Mouse (Mus musculus): ENCODE data around the gene Git1. TPM values are rescaled to one million over a fixed set of nuclear protein-coding genes. Genes with fewer than 3 reads are reported as not detected.

Git1 gene
- polyA plus RNA-seq, 1 experiment from 2014 or later = 9.3 TPM

DNA sequence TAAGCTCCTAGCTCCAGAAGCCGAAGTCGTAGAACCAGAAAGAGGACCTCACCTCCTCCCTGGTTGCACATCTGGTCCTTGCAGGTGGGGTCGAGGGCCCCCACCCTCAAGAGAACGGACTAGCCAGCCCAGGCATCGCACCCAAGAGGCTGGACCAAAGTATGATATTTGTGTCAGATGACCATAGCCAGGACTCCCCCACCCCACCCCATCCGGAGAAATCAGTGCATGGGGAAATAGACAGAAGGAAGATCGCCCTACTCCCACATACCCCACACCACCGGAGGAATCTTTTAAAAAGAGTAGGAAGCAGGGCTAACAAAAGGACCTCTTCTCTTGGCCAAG, 30.3 kb upstream of the Git1 start:
- peaks cover 63% of the 10 kb centered on the region for H3K4me1 ChIP-seq (replicated peaks)
- WGBS = 37% methylated on average over 8 of the region's 8 CpGs
- peak overlapping the region; percentile 87 for H3K27ac ChIP-seq (ENCODE audit: poor library complexity, severe bottlenecking)
- H3K4me2 ChIP-seq = peak overlapping the region; percentile 81
- ATAC-seq (ENCODE audit: insufficient number of reproducible peaks, low FRiP score) = no peak
- peaks cover 9% of the 10 kb centered on the region for H3K36me3 ChIP-seq
- H3K27me3 ChIP-seq (replicated peaks) = peaks cover 34% of the 10 kb centered on the region
- H3K4me3 ChIP-seq = peak overlapping the region; percentile 54
- no peaks in the 10 kb centered on the region for H3K9me3 ChIP-seq (replicated peaks)
- peak overlapping the region; percentile 71 for H3K9ac ChIP-seq

DNA sequence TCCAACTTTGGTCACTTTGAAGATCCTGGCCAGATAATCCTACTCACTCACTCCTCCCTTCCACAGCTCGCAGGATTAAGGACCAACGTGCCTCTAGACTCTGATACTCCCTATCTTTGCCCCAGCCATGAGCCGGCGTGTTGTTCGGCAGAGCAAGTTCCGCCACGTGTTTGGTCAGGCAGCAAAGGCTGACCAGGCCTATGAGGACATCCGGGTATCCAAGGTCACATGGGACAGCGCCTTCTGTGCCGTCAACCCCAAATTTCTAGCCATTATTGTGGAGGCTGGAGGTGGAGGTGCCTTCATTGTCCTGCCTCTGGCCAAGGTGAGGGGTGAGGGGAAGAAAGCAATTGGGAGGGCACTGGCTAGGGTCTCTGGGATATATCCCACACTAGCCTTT, 29.6 kb upstream of the Git1 start:
- Histone ChIP-seq H3K4me1 (replicated peaks) (peaks cover 63% of the 10 kb centered on the region), H3K4me2 (peak overlapping the region; percentile 81), H3K36me3 (peaks cover 6% of the 10 kb centered on the region; the same call in 1 of the 2 replicates), H3K9me3 (replicated peaks) (no peaks in the 10 kb centered on the region), H3K27ac (ENCODE audit: poor library complexity, severe bottlenecking) (peak overlapping the region; percentile 87), H3K27me3 (replicated peaks) (peaks cover 40% of the 10 kb centered on the region), H3K9ac (no peak overlapping the region), H3K4me3 (no peak overlapping the region)
- ATAC-seq (ENCODE audit: insufficient number of reproducible peaks, low FRiP score) = no peak
- 61% methylated on average over 10 of the region's 10 CpGs for WGBS

DNA sequence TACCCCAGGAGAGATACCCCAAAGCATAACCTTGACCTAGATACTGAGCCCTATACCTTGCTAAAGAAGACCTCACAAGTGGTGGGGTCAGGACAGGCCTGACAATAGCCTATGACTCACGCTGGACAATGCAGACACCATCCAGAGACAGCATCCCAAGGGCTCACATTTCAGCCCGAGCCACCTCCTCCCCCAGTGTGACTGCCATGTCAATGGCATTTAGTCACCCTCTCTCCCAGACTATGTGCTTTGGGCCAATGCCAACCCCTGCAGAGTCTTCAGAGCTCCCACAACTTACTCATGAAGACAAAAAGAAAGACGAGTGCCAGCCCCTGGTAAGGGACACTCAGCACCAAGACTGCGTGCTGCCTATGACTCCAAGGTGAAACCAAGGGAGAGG, 28.7 kb upstream of the Git1 start:
- peak overlapping the region; percentile 87 for H3K27ac ChIP-seq (ENCODE audit: poor library complexity, severe bottlenecking)
- WGBS = 23% methylated on average over 4 of the region's 4 CpGs
- 0 out of 2 replicates have a peak overlapping the region, but pooled peaks have one; percentile 16 for H3K4me2 ChIP-seq
- no peak overlapping the region for H3K9ac ChIP-seq
- H3K36me3 ChIP-seq = peaks cover 8% of the 10 kb centered on the region; the same call in 1 of the 2 replicates
- no peak overlapping the region for H3K4me3 ChIP-seq
- peaks cover 63% of the 10 kb centered on the region for H3K4me1 ChIP-seq (replicated peaks)
- peaks cover 49% of the 10 kb centered on the region for H3K27me3 ChIP-seq (replicated peaks)
- no peak for ATAC-seq (ENCODE audit: insufficient number of reproducible peaks, low FRiP score)
- no peaks in the 10 kb centered on the region for H3K9me3 ChIP-seq (replicated peaks)

DNA sequence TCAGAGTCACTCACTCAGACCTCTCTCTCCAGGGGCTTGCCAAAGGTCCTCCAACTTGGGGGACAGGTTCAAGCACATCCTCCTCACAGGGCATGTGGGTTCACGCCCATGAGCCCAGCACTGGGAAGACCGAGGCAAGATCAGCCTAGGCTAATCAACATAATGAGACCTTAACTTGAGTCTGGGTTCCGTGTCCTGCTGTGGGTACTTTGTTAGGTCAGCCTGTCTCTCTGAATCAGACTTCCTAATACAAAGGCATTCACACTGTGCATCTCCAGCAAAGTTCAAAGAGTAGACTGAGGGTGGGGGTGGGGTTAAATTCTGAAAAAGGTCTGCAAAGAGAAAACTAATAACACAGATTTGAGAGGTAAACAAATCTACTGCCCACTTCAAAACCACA, 28.3 kb upstream of the Git1 start:
- WGBS = 63% methylated on average over 3 of the region's 3 CpGs
- H3K27me3 ChIP-seq (replicated peaks) = peaks cover 50% of the 10 kb centered on the region
- no peaks in the 10 kb centered on the region for H3K9me3 ChIP-seq (replicated peaks)
- 0 out of 2 replicates have a peak overlapping the region, but pooled peaks have one; percentile 16 for H3K4me2 ChIP-seq
- H3K36me3 ChIP-seq = peaks cover 8% of the 10 kb centered on the region; the same call in 1 of the 2 replicates
- peak overlapping the region; percentile 87 for H3K27ac ChIP-seq (ENCODE audit: poor library complexity, severe bottlenecking)
- no peak overlapping the region for H3K4me3 ChIP-seq
- ATAC-seq (ENCODE audit: insufficient number of reproducible peaks, low FRiP score) = no peak
- peaks cover 63% of the 10 kb centered on the region for H3K4me1 ChIP-seq (replicated peaks)
- no peak overlapping the region for H3K9ac ChIP-seq

DNA sequence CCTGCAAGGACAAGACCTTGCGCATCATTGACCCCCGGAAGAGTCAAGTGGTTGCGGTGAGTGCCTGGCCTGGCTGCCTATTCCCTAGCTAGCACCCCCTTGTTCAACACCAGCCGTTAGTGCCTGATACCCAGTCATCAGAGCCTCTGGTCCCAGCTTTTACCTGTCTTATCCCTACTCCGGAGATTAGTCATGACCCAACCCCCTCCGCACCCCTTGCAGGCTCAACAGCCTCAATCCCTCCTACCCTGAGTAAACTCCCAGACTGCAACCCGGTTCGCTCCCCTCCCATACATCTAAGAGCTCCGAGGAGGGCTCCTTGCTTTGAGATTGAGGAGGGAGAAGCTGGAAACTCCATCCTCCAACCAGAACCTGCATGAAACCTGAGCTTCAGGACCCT, 26.8 kb upstream of the Git1 start:
- ATAC-seq (ENCODE audit: insufficient number of reproducible peaks, low FRiP score) = no peak
- Histone ChIP-seq H3K9me3 (replicated peaks) (no peaks in the 10 kb centered on the region), H3K27me3 (replicated peaks) (peaks cover 43% of the 10 kb centered on the region), H3K4me3 (no peak overlapping the region), H3K4me2 (peak overlapping the region; percentile 30; the same call in 1 of the 2 replicates), H3K36me3 (peaks cover 21% of the 10 kb centered on the region), H3K4me1 (replicated peaks) (peaks cover 57% of the 10 kb centered on the region), H3K27ac (ENCODE audit: poor library complexity, severe bottlenecking) (no peak overlapping the region), H3K9ac (no peak overlapping the region)
- WGBS = 35% methylated on average over 9 of the region's 9 CpGs

DNA sequence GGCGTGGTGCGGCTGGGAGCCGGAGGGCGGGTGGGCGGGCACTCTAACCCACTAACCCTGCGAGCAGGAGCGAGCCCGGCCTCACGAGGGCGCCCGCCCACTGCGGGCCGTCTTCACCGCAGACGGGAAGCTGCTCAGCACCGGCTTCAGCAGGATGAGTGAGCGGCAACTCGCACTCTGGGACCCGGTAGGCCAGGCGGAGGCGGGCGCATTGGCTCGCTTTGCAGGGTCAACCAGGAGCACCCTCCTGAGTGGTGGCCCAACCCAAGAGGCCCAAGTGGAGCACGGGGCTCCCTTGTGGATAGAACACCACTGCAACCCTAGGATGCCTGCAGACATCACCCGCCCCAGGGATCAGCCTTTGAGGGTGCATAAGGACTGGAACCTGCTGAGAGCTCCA, 26.2 kb upstream of the Git1 start:
- Histone ChIP-seq H3K36me3 (peaks cover 26% of the 10 kb centered on the region), H3K4me1 (replicated peaks) (peaks cover 51% of the 10 kb centered on the region), H3K9me3 (replicated peaks) (no peaks in the 10 kb centered on the region), H3K9ac (no peak overlapping the region), H3K4me3 (peak overlapping the region; percentile 3; the same call in 1 of the 2 replicates), H3K27me3 (replicated peaks) (peaks cover 43% of the 10 kb centered on the region), H3K27ac (ENCODE audit: poor library complexity, severe bottlenecking) (no peak overlapping the region), H3K4me2 (peak overlapping the region; percentile 30)
- 5% methylated on average over 25 of the region's 25 CpGs for WGBS
- no peak for ATAC-seq (ENCODE audit: insufficient number of reproducible peaks, low FRiP score)

DNA sequence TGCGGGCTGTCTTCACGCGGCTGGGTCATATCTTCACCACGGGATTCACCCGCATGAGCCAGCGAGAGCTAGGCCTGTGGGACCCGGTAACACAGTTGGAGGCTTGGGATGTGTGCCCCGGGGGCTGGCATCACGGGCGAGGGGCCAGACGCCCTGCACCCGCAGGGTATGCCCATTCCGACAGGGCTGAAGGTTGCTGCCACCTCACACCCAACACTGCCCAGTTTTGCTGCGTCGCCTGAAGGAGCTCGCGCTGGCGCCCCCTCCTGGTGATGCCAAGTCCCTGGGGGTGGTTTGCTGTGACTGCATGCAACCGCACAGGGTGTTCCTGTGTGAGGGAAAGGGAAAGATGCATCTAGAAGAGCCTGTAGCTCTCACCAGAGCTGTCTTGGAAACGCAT, 25.6 kb upstream of the Git1 start:
- H3K27me3 ChIP-seq (replicated peaks) = peaks cover 43% of the 10 kb centered on the region
- no peak overlapping the region for H3K27ac ChIP-seq (ENCODE audit: poor library complexity, severe bottlenecking)
- peaks cover 32% of the 10 kb centered on the region for H3K36me3 ChIP-seq
- H3K4me2 ChIP-seq = peak overlapping the region; percentile 30; the same call in 1 of the 2 replicates
- H3K4me3 ChIP-seq = no peak overlapping the region
- H3K9ac ChIP-seq = no peak overlapping the region
- H3K4me1 ChIP-seq (replicated peaks) = peaks cover 51% of the 10 kb centered on the region
- WGBS = 15% methylated on average over 20 of the region's 20 CpGs
- no peak for ATAC-seq (ENCODE audit: insufficient number of reproducible peaks, low FRiP score)
- H3K9me3 ChIP-seq (replicated peaks) = no peaks in the 10 kb centered on the region

DNA sequence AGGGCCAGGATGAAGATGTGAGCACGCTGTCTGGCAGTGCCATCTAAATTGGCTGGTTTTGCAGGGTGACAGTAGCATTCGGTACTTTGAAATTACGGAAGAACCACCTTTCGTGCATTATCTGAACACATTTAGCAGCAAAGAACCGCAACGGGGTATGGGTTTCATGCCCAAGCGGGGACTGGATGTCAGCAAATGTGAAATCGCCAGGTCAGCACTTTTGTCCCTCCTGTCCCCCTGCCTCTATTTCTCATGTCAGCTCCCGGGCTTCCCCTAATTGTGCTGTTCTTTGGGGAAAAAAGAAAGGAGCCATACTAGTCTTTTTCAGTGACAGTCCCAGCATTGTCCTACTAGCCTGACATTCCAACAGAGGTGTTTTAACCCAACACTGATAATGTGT, 25.0 kb upstream of the Git1 start:
- H3K27ac ChIP-seq (ENCODE audit: poor library complexity, severe bottlenecking) = no peak overlapping the region
- ATAC-seq (ENCODE audit: insufficient number of reproducible peaks, low FRiP score) = no peak
- no peak overlapping the region for H3K9ac ChIP-seq
- H3K36me3 ChIP-seq = peaks cover 34% of the 10 kb centered on the region
- H3K27me3 ChIP-seq (replicated peaks) = peaks cover 42% of the 10 kb centered on the region
- H3K4me3 ChIP-seq = no peak overlapping the region
- no peak overlapping the region for H3K4me2 ChIP-seq
- peaks cover 45% of the 10 kb centered on the region for H3K4me1 ChIP-seq (replicated peaks)
- WGBS = 82% methylated on average over 9 of the region's 9 CpGs
- no peaks in the 10 kb centered on the region for H3K9me3 ChIP-seq (replicated peaks)

DNA sequence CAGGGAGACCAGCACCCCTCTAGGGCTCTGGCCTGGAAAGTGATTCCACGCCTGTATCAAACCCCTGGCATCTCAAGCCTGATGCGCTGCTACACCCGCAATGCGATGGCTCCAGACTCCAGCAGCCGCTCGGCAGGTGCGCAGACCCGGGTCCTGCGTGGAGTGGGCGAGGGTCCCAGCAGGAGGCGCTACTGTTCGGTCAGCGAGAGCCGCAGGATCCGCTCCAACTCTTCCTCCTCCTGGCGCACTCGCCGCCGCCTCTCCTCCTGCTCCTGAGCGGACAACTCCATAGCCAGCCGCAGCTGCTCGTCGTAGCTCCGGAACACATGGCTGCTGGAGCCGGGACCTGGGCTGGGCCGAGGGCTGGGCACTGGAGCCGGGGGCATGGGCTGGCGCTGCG, 22.0 kb upstream of the Git1 start:
- Histone ChIP-seq H3K27ac (ENCODE audit: poor library complexity, severe bottlenecking) (no peak overlapping the region), H3K4me3 (no peak overlapping the region), H3K9ac (no peak overlapping the region), H3K9me3 (replicated peaks) (no peaks in the 10 kb centered on the region), H3K27me3 (replicated peaks) (peaks cover 31% of the 10 kb centered on the region), H3K36me3 (peaks cover 34% of the 10 kb centered on the region), H3K4me1 (replicated peaks) (peaks cover 16% of the 10 kb centered on the region), H3K4me2 (no peak overlapping the region)
- no peak for ATAC-seq (ENCODE audit: insufficient number of reproducible peaks, low FRiP score)
- WGBS = 67% methylated on average over 29 of the region's 29 CpGs

DNA sequence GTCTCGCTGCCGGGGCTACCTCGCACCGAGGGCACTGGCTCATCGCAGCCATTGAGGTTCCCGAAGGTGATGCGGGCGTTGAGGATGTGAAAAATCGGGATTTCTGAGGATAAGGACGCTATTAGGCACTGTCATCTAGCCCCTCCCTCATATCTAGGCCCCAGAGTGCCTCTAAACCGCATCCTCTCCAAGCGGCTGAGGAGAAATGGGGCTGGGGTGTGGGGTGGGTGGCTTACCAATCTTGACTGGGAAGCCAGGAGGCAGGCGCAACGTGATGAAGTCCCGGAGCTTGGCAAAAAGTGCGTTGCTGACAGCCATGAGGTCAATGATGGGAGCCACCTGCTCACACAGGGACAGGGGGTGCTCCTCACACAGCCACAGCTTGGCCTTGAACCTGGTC, 20.6 kb upstream of the Git1 start:
- Histone ChIP-seq H3K4me2 (no peak overlapping the region), H3K9me3 (replicated peaks) (no peaks in the 10 kb centered on the region), H3K27ac (ENCODE audit: poor library complexity, severe bottlenecking) (no peak overlapping the region), H3K4me3 (no peak overlapping the region), H3K27me3 (replicated peaks) (peaks cover 19% of the 10 kb centered on the region), H3K36me3 (peaks cover 34% of the 10 kb centered on the region), H3K9ac (no peak overlapping the region), H3K4me1 (replicated peaks) (peaks cover 2% of the 10 kb centered on the region; the same call in 1 of the 2 replicates)
- ATAC-seq (ENCODE audit: insufficient number of reproducible peaks, low FRiP score) = no peak
- 80% methylated on average over 16 of the region's 16 CpGs for WGBS

DNA sequence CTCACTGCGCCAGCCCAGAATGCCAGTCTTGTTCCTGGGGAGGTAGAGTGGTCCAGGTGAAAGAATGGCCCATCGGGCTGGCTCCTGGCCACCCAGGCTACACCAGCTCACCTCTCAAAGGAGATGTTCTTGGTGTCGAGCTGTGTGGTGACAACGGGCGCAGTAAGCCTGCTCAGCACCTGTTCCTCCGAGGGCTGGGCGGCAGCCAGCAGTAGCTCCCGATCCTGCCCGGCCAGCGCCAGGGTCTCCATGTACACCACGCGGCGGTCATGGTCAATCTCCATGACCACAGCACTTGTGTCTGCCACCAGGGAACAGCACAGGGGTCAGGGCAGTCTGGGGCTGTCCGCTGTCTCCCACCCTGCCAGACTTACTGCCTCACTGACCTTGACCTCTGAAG, 17.1 kb upstream of the Git1 start:
- Histone ChIP-seq H3K9me3 (replicated peaks) (no peaks in the 10 kb centered on the region), H3K27ac (ENCODE audit: poor library complexity, severe bottlenecking) (no peak overlapping the region), H3K4me1 (replicated peaks) (no peaks in the 10 kb centered on the region), H3K9ac (no peak overlapping the region), H3K4me2 (no peak overlapping the region), H3K4me3 (no peak overlapping the region), H3K36me3 (peaks cover 17% of the 10 kb centered on the region), H3K27me3 (replicated peaks) (no peaks in the 10 kb centered on the region; the same call in 1 of the 2 replicates)
- ATAC-seq (ENCODE audit: insufficient number of reproducible peaks, low FRiP score) = no peak
- WGBS = 90% methylated on average over 14 of the region's 14 CpGs

DNA sequence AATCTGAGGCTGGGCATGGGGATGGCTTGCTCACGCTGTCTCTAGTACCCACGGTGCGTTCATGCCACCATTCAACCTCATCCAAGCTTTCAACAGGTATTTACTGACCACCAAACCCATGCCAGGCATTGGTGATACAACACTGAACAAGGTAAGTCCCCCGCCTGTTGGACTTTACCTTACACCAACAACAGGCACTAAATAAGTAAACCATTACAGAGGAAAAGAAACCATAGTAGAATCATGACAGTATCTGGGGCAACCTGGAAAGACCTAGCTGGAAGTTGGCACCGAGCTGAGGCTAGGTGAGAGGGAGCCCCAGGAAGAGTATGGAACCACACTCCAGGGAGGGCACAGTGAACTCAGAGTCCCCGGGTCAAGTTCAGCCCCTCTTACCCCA, 16.5 kb upstream of the Git1 start:
- ATAC-seq (ENCODE audit: insufficient number of reproducible peaks, low FRiP score) = no peak
- Histone ChIP-seq H3K9ac (no peak overlapping the region), H3K9me3 (replicated peaks) (no peaks in the 10 kb centered on the region), H3K4me1 (replicated peaks) (no peaks in the 10 kb centered on the region), H3K4me3 (no peak overlapping the region), H3K4me2 (no peak overlapping the region), H3K27me3 (replicated peaks) (no peaks in the 10 kb centered on the region; the same call in 1 of the 2 replicates), H3K27ac (ENCODE audit: poor library complexity, severe bottlenecking) (no peak overlapping the region), H3K36me3 (peaks cover 11% of the 10 kb centered on the region)
- 88% methylated on average over 6 of the region's 6 CpGs for WGBS

Data from heart, embryonic 12.5 days (tissue).